Mouse (Mus musculus): Measurements from ENCODE around the gene Ltbp4.

The Ltbp4 gene

GRCm38 (mm10) chr7:27337175-27337853, at the start of gene Ltbp4:
Gene Ltbp4 (minus strand): TSS chr7:27337692.
- DNase-seq (ENCODE audit: low spot score): no peak

- peak; percentile 58 for DNase-seq (ENCODE audit: low spot score)
Measured at GRCm38 (mm10) chr7:27384731-27385130, 47.2 kb upstream of the Ltbp4 start.

GRCm38 (mm10) chr7:27384134-27384533, 46.6 kb upstream of the Ltbp4 start:
- no peak for DNase-seq (ENCODE audit: low spot score)

GRCm38 (mm10) chr7:27383233-27383632, 45.7 kb upstream of the Ltbp4 start:
- DNase-seq (ENCODE audit: low spot score): no peak

DNA sequence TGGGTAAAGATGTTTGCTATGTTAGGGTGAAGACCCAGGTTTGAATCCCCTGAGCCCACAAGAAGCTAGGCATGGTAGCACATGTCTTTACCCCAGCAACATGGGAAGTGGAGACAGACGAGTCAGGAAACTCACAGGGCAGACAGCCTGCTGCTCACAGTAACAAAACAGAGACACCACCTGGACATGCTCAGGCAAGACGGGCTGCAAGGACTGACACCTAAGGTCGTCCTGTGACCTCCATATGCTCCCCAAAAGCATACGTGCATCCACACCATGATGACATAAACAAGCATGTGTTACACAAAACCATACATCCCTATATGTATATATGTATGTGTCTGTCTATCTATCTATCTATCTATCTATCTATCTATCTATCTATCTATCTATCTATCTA, 44.1 kb upstream of the Ltbp4 start:
- no peak for DNase-seq (ENCODE audit: low spot score)

DNA sequence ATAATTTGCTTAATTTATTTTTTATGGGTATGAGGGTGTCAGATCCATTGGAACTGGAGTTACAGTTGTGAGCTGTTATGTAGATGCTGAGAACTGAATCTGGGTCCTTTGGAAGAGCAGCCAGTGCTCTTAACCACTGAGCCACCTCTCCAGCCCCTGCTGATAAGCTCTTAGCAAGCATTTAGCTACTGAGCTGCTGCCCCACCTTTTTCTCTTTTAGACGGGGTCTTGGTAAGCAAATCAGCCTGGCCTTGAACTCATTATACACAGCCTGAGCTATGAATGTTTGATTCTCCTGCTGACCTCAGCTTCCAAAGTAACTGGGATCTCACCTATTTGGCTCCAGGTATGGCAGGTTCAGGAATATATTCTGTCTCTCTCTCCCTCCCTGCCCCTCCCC, 43.5 kb upstream of the Ltbp4 start:
- DNase-seq (ENCODE audit: low spot score): no peak

DNA sequence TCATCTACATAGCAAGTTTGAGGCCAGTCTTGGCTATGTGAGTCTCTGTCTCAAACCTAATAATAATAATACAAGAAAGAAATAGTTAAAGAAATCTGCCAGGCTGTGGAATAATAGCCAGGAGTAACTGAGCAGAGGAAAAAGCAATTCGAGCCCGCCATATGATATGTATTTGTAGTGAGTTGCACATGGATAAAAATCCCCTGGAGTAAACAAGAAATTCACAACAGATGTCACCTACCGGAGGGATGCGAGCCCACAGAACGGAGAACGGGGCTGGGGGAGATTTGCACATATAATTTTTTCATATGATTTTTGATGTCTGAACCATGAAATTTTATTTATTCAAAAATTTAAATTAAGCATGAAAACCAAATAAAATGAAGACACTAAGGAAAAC, 42.3 kb upstream of the Ltbp4 start:
- no peak for DNase-seq (ENCODE audit: low spot score)

GRCm38 (mm10) chr7:27378431-27378830, 40.9 kb upstream of the Ltbp4 start:
- DNase-seq (ENCODE audit: low spot score): no peak

DNA sequence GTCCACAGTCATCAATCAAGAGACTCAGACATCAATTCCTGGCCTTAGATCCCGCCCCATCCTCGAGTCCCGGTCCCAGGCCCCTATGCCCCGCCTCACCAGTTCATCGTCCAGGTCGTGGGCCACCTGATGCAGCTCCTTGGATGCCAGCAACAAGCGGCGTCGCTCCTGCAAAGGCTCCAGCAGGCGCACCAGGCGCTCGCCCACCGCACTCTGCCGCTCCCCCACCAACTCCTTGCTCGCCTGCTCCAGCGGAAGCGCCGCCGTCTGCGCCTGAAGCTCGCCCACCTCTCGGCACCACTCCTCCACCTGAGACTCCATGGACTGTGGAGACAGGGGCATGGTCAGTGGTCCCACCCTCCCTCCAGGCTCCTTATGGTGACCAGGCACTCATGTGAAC, 37.8 kb upstream of the Ltbp4 start:
- DNase-seq (ENCODE audit: low spot score): no peak

DNA sequence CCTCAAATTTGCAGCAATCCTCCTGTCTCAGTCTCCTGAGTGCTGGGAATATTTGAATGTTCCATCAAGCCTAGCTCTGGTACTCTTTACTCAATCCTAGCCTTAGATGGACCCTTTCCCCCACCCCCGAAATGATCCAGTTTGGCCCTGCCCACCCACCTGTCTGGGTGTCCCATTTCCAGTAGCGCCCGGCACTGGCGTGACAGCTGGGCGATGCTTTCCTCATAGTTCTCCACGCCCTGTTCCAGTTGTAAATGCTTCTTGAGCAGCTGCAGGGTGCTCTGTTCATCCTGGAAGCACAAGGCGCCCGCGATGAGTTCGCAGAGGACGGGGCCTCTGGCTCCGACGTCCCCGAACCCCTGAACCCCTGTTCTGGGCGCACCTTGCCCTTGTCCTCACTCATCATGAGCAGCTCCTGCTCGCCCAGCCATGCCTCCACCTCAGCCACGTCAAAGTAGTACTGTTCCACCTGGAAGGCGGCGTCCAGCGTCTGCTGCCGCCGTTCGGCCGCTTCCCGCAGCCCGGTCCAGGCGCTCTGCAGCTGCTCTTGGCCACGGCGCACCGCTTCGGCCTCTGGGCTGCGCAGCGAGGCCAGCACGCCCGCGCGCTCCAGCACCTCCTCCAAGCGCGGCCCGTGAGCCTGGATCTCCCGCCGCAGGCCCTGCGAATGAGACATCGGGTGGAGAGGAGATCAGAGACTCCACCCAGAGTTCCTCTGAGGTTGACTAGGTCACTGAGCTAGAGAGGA, 34.4 kb upstream of the Ltbp4 start:
- DNase-seq (ENCODE audit: low spot score): no peak

- no peak for DNase-seq (ENCODE audit: low spot score)
Measured at GRCm38 (mm10) chr7:27369111-27369510, 31.6 kb upstream of the Ltbp4 start.

DNA sequence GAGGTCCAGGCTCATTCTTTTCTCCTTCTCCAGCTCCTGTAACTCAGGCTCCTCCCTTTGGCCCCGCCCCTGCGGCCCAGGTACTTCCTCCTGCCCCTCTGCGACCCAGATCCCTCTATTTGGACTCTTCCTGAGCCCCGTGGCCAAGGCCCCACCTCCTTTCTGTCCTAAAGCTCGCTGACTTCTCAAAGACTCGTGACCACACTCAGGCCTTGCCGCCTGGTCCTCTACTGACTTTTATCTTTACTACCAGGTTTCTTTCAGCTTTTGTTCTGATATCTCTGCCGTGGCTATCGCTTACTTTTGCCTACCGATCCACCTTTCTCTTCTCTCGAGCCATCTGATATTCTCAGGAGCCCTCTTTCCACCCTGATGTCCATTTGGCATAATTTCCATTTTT, 30.5 kb upstream of the Ltbp4 start:
- DNase-seq (ENCODE audit: low spot score): no peak

DNA sequence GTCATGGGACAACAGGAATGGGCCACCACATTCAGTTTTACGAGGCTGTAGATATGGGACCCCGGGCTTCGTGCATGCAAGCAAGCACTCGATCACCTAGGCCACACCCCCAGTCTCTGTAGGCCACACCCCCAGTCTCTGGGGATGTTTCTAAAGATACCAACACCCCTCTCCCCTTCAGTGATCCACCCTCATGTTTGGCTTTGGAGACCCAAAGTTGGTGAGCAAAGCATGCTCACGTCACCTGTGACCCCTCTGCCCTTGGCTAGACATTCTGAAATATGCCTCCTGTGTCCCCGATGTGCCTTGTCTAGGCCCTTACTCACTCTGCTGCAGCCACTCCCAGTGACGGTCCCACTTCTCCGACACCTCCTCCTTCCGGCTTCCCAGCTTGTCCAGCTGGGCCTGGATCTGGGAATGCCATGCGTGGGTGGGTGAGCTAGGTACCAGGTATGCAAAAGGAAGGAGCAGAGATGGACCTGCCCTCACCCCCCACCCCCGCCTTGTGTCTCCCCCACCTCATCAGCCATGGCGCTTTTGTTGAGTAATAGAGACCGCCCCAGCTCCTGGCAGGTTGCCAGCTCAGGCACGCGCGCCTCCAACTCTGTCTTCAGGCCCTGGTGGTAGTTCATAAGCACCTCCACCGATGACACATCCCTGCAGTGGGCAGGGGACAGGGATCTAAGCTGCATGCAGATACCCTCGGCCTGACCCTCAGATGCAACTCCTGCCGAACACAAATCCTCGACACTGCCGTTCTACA, 28.8 kb upstream of the Ltbp4 start:
- no peak for DNase-seq (ENCODE audit: low spot score)

GRCm38 (mm10) chr7:27364379-27364778, 26.9 kb upstream of the Ltbp4 start:
- no peak for DNase-seq (ENCODE audit: low spot score)

DNA sequence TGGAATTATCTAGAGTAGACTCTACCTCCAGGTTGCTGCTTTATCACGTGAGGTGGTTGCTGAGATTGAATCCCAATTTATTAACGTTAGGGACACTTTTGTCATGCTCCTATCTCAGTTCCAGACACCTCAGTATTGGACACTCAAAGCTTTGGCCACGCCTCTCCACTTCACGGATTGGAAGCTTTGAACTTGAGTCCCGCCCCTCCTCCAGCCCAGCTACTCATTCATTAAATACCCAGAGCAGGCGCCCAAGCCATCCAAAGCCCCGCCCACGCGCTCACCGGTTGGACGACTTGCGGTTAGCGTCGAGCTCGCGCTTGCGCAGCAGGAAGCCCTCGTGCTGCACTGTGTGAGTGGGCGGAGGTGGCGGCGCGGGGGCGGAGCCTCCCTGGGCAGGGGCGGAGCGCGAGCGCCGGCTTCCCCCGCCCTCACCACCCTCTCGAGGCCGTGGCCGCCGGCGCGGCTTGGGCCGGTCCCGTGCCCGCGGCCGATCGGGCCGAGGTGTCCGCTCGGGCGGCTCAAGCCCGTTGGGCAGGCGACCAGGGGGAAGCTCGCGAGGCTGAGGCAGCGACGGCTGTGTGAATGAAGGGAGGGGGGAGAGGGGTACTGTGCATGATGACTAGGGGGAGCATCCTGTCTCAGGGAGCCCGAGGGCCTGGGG, 23.9 kb upstream of the Ltbp4 start:
- DNase-seq (ENCODE audit: low spot score): peak; percentile 98

- no peak for DNase-seq (ENCODE audit: low spot score)
Measured at GRCm38 (mm10) chr7:27360749-27361148, 23.3 kb upstream of the Ltbp4 start.

- no peak for DNase-seq (ENCODE audit: low spot score)
Measured at GRCm38 (mm10) chr7:27359706-27360358, 22.3 kb upstream of the Ltbp4 start.

DNA sequence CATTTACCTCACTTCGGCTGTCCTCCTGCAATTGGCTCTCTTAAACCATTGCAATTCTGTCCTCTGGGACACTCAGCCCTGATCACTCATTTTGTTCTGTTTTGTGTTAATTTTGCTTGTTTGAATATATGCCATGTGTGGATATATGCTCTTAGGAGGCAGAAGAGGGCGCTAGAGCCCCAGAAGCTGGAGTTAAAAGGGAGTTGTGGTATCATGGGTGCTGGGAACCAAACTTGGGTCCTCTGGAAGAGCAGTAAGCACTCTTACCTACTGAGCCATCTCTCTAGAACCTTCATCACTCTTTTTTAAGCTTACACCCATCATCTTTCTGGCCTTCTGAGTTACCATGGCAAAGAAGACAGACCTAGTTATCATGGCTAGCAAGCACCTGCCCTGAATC, 21.7 kb upstream of the Ltbp4 start:
- DNase-seq (ENCODE audit: low spot score): no peak

GRCm38 (mm10) chr7:27357595-27357978, 20.1 kb upstream of the Ltbp4 start:
- DNase-seq (ENCODE audit: low spot score): no peak

DNA sequence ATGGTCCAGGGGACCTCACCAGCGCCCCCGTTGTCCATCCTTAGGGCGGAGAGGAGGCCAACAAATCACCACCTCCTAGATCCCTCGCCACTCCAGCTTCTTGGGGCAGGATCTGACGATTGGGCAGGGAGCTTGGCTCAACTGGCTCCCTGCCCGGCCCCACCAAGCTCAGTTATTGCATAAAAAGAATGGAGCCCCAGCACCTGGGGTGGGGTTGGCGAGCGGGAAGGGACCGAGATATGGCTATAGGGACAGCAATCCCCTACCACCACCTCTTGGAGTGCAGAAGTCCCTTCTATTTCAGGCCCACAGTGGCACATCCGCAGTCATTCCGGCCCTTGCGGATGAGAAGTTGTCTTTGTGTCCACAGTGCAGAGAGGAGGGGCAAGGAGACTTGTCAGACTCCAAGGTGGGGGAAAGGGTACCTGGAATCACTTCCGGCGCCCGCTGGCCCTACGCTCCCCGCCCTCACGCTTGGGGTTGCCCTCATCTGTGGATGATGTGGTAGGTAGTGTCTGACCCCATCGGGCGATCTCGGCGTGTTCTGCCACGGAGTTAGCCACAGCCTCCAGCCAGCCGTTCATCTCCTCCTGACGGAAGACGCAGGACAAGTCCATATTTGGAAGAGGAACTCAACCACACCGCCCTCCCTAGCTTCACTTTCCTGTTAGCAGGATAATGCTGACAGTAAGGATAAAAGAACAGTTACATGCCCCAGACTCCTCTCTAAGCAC, 19.5 kb upstream of the Ltbp4 start, which contains the start of gene Gm20479:
Gm20479 (minus strand) TSS at position 559 of the 734 bp plus-strand sequence.
- no peak for DNase-seq (ENCODE audit: low spot score)

- no peak for DNase-seq (ENCODE audit: low spot score)
Measured at GRCm38 (mm10) chr7:27356248-27356647, 18.8 kb upstream of the Ltbp4 start.

All from ovary, postnatal 14 days (tissue).